Mouse (Mus musculus): ENCODE results near the gene Cnfn. TPM values are rescaled to one million over a fixed set of nuclear protein-coding genes. Genes with fewer than 3 reads are reported as not detected.
"Not testable (repeated sequence)": the region's sequence is repeated elsewhere in the genome, so short reads cannot be mapped to it uniquely, and the experiment has no call there.

The Cnfn gene
- polyA plus RNA-seq (2016; fragmentation: Nextera tagmentation; extraction: Ambion mirVana) = not detected in 2 replicates

- 53% methylated on average over 12 of the region's 12 CpGs for WGBS
- ATAC-seq (ENCODE audit: low FRiP score, low read depth) = no peak
- peaks cover 55% of the 10 kb centered on the region for H3K27me3 ChIP-seq
- peaks cover 3% of the 10 kb centered on the region for H3K36me3 ChIP-seq
- H3K4me3 ChIP-seq = no peak within 1 kb of the TSS
- H3K9me3 ChIP-seq = no peaks in the 10 kb centered on the region
- H3K4me1 ChIP-seq = peaks cover 21% of the 10 kb centered on the region
- no peak within 1 kb of the TSS for H3K4me2 ChIP-seq (replicated peaks)
- no peak within 1 kb of the TSS for H3K9ac ChIP-seq (replicated peaks)
- no peak within 1 kb of the TSS for H3K27ac ChIP-seq (replicated peaks)
These were observed at the start of gene Cnfn for GRCm38 (mm10) chr7:25369058-25369749. Cnfn (minus strand) TSS chr7:25369724.

- no peak overlapping the region for H3K9ac ChIP-seq (replicated peaks)
- no peaks in the 10 kb centered on the region for H3K4me1 ChIP-seq
These were observed 48.1 kb upstream of the Cnfn start for GRCm38 (mm10) chr7:25417597-25417996.

GRCm38 (mm10) chr7:25412833-25413441 is 43.4 kb upstream of the Cnfn start, which contains the start of gene Cxcl17:
Cxcl17 (minus strand) TSS chr7:25412886.
- ATAC-seq (ENCODE audit: low FRiP score, low read depth) = no peak
- H3K27ac ChIP-seq (replicated peaks) = no peak within 1 kb of the TSS
- no peak within 1 kb of the TSS for H3K9ac ChIP-seq (replicated peaks)

More at GRCm38 (mm10) chr7:25417597-25417996, 48.1 kb upstream of the Cnfn start:
- H3K4me3 ChIP-seq = no peak overlapping the region
- no peak overlapping the region for H3K27ac ChIP-seq (replicated peaks)
- no peaks in the 10 kb centered on the region for H3K9me3 ChIP-seq
- no peak for ATAC-seq (ENCODE audit: low FRiP score, low read depth)
- H3K36me3 ChIP-seq = no peaks in the 10 kb centered on the region
- H3K4me2 ChIP-seq (replicated peaks) = no peak overlapping the region
- peaks cover 11% of the 10 kb centered on the region for H3K27me3 ChIP-seq
- 88% methylated on average over 1 of the region's 1 CpGs for WGBS

GRCm38 (mm10) chr7:25411861-25412260 is 42.3 kb upstream of the Cnfn start:
- ATAC-seq (ENCODE audit: low FRiP score, low read depth) = no peak
- Histone ChIP-seq H3K36me3 (no peaks in the 10 kb centered on the region), H3K9me3 (no peaks in the 10 kb centered on the region), H3K9ac (replicated peaks) (no peak overlapping the region), H3K4me3 (no peak overlapping the region), H3K4me2 (replicated peaks) (no peak overlapping the region), H3K27me3 (no peaks in the 10 kb centered on the region), H3K4me1 (no peaks in the 10 kb centered on the region), H3K27ac (replicated peaks) (no peak overlapping the region)
- 91% methylated on average over 3 of the region's 3 CpGs for WGBS

More at GRCm38 (mm10) chr7:25412833-25413441, 43.4 kb upstream of the Cnfn start, which contains the start of gene Cxcl17:
- no peaks in the 10 kb centered on the region for H3K27me3 ChIP-seq
- 55% methylated on average over 7 of the region's 7 CpGs for WGBS
- H3K9me3 ChIP-seq = no peaks in the 10 kb centered on the region
- H3K4me1 ChIP-seq = no peaks in the 10 kb centered on the region
- H3K4me2 ChIP-seq (replicated peaks) = no peak within 1 kb of the TSS
- H3K36me3 ChIP-seq = no peaks in the 10 kb centered on the region
- H3K4me3 ChIP-seq = no peak within 1 kb of the TSS

- H3K4me3 ChIP-seq = no peak overlapping the region
- no peaks in the 10 kb centered on the region for H3K36me3 ChIP-seq
- no peak overlapping the region for H3K4me2 ChIP-seq (replicated peaks)
- 89% methylated on average over 1 of the region's 1 CpGs for WGBS
- H3K9me3 ChIP-seq = no peaks in the 10 kb centered on the region
- no peak overlapping the region for H3K27ac ChIP-seq (replicated peaks)
- no peaks in the 10 kb centered on the region for H3K4me1 ChIP-seq
- no peaks in the 10 kb centered on the region for H3K27me3 ChIP-seq
- no peak for ATAC-seq (ENCODE audit: low FRiP score, low read depth)
- H3K9ac ChIP-seq (replicated peaks) = no peak overlapping the region
These were observed 41.6 kb upstream of the Cnfn start for GRCm38 (mm10) chr7:25410969-25411615.

- H3K4me1 ChIP-seq = no peaks in the 10 kb centered on the region
- no peaks in the 10 kb centered on the region for H3K36me3 ChIP-seq
- no peak overlapping the region for H3K4me3 ChIP-seq
- no peak overlapping the region for H3K9ac ChIP-seq (replicated peaks)
- no peaks in the 10 kb centered on the region for H3K9me3 ChIP-seq
- H3K4me2 ChIP-seq (replicated peaks) = no peak overlapping the region
- ATAC-seq (ENCODE audit: low FRiP score, low read depth) = no peak
- no peaks in the 10 kb centered on the region for H3K27me3 ChIP-seq
- 45% methylated on average over 4 of the region's 4 CpGs for WGBS
- no peak overlapping the region for H3K27ac ChIP-seq (replicated peaks)
These were observed 39.7 kb upstream of the Cnfn start for GRCm38 (mm10) chr7:25409114-25409760.

GRCm38 (mm10) chr7:25406468-25406867 is 36.9 kb upstream of the Cnfn start:
- no peak for ATAC-seq (ENCODE audit: low FRiP score, low read depth)
- Histone ChIP-seq H3K27ac (replicated peaks) (no peak overlapping the region), H3K27me3 (no peaks in the 10 kb centered on the region), H3K9me3 (no peaks in the 10 kb centered on the region), H3K4me2 (replicated peaks) (no peak overlapping the region), H3K4me3 (no peak overlapping the region), H3K36me3 (no peaks in the 10 kb centered on the region), H3K4me1 (no peaks in the 10 kb centered on the region; the same call in 1 of the 2 replicates), H3K9ac (replicated peaks) (no peak overlapping the region)
- WGBS = 88% methylated on average over 7 of the region's 7 CpGs

GRCm38 (mm10) chr7:25402671-25403101 is 33.2 kb upstream of the Cnfn start:
- 3% methylated on average over 2 of the region's 2 CpGs for WGBS
- no peak for ATAC-seq (ENCODE audit: low FRiP score, low read depth)

GRCm38 (mm10) chr7:25401986-25402385 is 32.5 kb upstream of the Cnfn start:
- H3K9ac ChIP-seq (replicated peaks) = no peak overlapping the region
- H3K4me1 ChIP-seq = no peaks in the 10 kb centered on the region; the same call in 1 of the 2 replicates
- H3K4me3 ChIP-seq = no peak overlapping the region
- H3K4me2 ChIP-seq (replicated peaks) = no peak overlapping the region
- H3K27ac ChIP-seq (replicated peaks) = no peak overlapping the region
- ATAC-seq (ENCODE audit: low FRiP score, low read depth) = no peak
- H3K36me3 ChIP-seq = no peaks in the 10 kb centered on the region
- 19% methylated on average over 5 of the region's 5 CpGs for WGBS
- no peaks in the 10 kb centered on the region for H3K27me3 ChIP-seq
- H3K9me3 ChIP-seq = no peaks in the 10 kb centered on the region

More at GRCm38 (mm10) chr7:25402671-25403101, 33.2 kb upstream of the Cnfn start:
- Histone ChIP-seq H3K9ac (replicated peaks) (no peak overlapping the region), H3K27me3 (no peaks in the 10 kb centered on the region), H3K4me3 (no peak overlapping the region), H3K4me2 (replicated peaks) (no peak overlapping the region), H3K27ac (replicated peaks) (no peak overlapping the region), H3K4me1 (no peaks in the 10 kb centered on the region; the same call in 1 of the 2 replicates), H3K36me3 (no peaks in the 10 kb centered on the region), H3K9me3 (no peaks in the 10 kb centered on the region)

- ATAC-seq (ENCODE audit: low FRiP score, low read depth) = no peak
- H3K4me2 ChIP-seq (replicated peaks) = no peak overlapping the region
- H3K9ac ChIP-seq (replicated peaks) = no peak overlapping the region
- H3K27ac ChIP-seq (replicated peaks) = no peak overlapping the region
- H3K27me3 ChIP-seq = 0 out of 2 replicates have a peak, but pooled peaks cover 2% of the 10 kb centered on the region
- H3K4me1 ChIP-seq = peaks cover under 1% of the 10 kb centered on the region; the same call in 1 of the 2 replicates
- no peaks in the 10 kb centered on the region for H3K9me3 ChIP-seq
- H3K36me3 ChIP-seq = no peaks in the 10 kb centered on the region
- WGBS = 64% methylated on average over 2 of the region's 2 CpGs
- no peak overlapping the region for H3K4me3 ChIP-seq
These were observed 32.0 kb upstream of the Cnfn start for GRCm38 (mm10) chr7:25401551-25401950.

GRCm38 (mm10) chr7:25399028-25399427 is 29.5 kb upstream of the Cnfn start:
- ATAC-seq (ENCODE audit: low FRiP score, low read depth); H3K36me3 ChIP-seq; H3K4me3 ChIP-seq; H3K27me3 ChIP-seq; H3K4me2 ChIP-seq (replicated peaks); H3K9me3 ChIP-seq; H3K27ac ChIP-seq (replicated peaks); H3K9ac ChIP-seq (replicated peaks): not testable (repeated sequence)
- H3K4me1 ChIP-seq = peaks cover 15% of the 10 kb centered on the region
